Mouse (Mus musculus) olfactory bulb, adult 2 months (tissue): ENCODE results near the gene Ifngr2.

Experiments
- CTCF ChIP-seq: fragments of 200-500 bp; IDR thresholded peaks from 2 replicates; pipeline ENCODE4 v1.5.1; 2012; ENCODE audit warnings: low read depth, mild to moderate bottlenecking, low read length, moderate library complexity; ENCODE audit not compliant: insufficient read depth
- POLR2A ChIP-seq: fragments of 200-500 bp; IDR thresholded peaks from 2 replicates; pipeline ENCODE4 v1.6.1; 2012; ENCODE audit warnings: mild to moderate bottlenecking, low read depth, low read length, moderate library complexity; ENCODE audit not compliant: insufficient read depth

DNA sequence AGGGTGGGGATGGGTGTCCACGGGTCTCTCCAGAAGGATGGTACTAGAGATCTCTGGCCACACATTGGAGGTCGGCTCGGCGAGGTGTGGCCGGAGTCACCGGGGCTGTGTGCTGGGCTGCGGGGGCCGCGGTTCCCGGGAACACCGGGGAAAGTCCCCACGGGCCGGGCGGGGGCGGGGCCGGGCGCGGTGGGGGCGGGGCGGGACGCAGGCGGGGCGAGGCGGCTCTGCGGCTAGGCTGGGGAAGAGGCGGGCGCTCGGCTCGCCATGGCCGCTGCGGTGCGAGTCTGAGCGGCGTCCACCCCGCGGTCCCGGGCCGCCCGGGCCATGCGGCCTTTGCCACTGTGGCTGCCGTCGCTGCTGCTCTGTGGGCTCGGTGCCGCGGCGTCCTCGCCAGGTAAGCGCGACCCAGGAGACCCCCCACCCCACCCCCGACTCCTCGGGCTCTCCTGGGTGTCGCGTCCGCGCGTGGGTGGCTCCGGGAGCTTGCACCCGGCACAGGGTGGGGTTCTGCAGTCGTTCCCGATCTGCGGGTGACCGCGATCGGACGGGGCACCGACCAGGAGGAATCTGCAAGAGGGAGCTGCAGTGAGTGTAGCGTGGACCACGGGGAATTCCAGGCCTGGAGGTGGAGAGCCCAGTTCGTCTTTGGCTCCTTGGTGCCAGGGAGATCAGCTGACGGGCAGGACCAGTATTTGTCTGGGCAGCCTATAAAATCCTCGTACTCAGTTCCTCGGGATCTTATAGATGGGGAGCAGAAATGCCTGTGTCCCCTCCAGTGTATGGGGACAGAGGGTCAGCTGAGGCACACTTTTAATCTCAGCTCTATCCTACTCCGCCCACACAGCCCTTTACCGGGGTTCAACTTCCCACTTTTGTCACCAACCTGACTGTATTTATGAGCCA is at the start of gene Ifngr2:
- TF ChIP-seq CTCF: no peak
- no peak for TF ChIP-seq POLR2A
